Mouse (Mus musculus): ENCODE results near the gene Tfcp2. TPM values are rescaled to one million over a fixed set of nuclear protein-coding genes. Genes with fewer than 3 reads are reported as not detected.

The Tfcp2 gene
- polyA plus RNA-seq (2021; fragmentation: Nextera tagmentation): 13.1 and 18.6 TPM in 2 replicates
- long read RNA-seq, experiment 1, transcript Tfcp2-204 (16 exons, 3,302 nt): major isoform, 17 of 70 reads
- long read RNA-seq, experiment 1, partial matches to known transcripts: 29 of 70 reads
- long read RNA-seq, experiment 1, other reads (novel, unspliced or antisense): 24 of 70 reads
- long read RNA-seq, experiment 2, partial matches to known transcripts: 11 of 24 reads
- long read RNA-seq, experiment 2, other reads (novel, unspliced or antisense): 13 of 24 reads

DNA sequence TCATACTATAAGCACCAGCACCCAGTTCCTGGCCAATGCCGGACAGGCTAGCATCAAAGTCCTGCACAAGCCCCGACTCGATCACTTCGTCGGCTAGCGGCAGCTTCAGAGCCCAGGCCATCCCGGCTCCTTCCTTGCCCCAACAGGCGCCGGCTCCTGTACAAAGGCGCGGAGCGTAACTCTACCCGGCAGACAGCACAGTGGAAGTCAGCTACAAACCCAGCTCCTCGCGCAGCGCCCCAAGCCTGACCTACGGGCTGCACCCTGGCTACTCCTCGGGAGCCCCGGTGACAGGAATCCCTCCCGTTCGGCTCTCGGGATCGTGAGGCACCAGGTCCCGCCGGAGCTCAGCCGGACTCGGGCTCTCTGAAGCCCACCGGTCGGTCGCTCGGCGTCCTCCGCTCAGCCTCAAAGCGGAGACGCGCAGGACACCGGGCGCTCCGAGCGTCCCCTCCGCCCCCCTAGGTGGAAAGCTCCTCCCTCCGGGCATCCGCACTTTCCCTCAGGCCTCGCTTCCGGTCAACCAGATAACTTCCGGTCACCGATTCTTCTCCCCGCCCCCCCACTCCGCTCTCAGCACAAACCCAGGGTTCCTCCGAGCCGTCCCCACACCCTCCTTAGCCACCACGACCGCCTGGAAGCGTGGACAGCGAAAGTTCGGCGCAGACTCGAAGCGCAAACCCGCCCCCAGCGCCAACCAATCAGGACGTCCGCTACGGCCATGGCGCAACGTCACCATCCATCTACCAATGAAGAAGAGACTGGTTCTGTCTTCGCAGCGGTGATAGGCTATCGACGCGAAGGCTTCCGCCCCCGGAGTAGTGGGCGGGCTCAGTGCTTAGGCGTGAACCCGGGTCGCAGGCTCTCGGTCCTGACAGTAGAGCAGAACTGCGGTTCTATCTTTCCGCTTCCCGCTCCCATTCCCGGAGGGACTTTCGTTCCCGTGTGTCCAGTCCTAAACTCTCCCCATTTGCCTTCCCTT, at the start of gene Tfcp2:
Tfcp2 (minus strand) TSS at position 683 of the 982 bp plus-strand sequence.

DNA sequence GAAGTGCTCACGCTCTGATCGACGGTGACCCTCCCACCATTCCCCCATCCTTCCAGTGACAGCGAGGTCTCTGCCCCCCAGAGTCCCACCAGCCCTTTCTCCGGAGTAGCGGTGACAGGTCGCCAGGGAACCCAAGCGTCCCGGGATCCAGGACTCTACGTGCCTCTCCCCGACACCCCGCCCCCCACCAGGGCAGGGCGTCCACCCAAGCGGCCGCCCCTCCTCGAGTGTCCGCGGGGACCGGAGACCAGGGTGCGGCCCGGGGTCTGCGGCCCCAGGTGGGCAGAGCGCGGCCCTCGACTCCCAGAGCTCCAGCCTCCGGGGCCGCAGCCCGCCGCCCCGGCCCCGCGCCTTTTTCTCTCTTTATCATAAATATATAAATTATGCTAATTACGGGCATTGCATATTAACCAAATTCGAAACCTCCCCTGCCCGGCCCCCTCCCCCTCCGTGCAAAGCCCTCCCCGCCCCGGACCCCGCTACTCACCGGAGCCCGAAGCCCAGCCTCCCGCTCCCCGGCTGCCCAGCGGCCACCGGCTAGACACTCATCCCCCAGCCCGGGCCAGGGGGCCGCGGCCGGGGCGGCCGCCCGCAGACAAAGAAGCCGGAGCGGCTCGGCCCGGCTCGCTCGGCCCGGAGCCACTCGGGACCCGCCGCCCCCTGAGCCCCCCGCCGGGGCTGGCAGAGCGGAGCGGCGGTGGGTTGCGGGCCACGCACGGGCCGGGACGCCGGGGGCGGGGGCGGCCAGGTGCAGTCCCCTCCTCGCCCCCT, 47.7 kb upstream of the Tfcp2 start, which contains the start of gene Pou6f1:
Pou6f1 (minus strand) TSS at position 709 of the 771 bp plus-strand sequence.

DNA sequence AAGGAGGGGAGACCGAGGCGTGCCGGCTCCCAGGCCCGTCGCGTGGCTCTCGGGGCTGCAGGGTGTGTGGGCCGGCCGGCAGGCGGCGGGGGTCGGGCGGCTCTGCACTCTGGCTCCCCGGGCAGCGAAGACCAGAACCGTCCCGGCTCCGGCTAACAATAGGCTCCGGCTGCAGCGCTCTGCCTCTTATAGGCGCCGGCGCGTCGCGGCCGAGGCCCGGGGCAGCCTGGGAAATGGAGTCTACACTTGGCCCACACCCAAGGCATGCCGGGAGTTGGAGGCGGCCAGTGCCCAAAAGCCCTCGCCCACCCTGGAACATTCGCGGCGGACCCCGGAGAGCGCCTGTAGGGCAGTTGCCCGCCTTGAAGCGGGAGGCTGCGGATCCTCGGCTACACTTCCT, 56.7 kb downstream of the Tfcp2 start, which contains the start of gene Csrnp2:
Csrnp2 (minus strand) TSS at position 387 of the 400 bp plus-strand sequence.

DNA sequence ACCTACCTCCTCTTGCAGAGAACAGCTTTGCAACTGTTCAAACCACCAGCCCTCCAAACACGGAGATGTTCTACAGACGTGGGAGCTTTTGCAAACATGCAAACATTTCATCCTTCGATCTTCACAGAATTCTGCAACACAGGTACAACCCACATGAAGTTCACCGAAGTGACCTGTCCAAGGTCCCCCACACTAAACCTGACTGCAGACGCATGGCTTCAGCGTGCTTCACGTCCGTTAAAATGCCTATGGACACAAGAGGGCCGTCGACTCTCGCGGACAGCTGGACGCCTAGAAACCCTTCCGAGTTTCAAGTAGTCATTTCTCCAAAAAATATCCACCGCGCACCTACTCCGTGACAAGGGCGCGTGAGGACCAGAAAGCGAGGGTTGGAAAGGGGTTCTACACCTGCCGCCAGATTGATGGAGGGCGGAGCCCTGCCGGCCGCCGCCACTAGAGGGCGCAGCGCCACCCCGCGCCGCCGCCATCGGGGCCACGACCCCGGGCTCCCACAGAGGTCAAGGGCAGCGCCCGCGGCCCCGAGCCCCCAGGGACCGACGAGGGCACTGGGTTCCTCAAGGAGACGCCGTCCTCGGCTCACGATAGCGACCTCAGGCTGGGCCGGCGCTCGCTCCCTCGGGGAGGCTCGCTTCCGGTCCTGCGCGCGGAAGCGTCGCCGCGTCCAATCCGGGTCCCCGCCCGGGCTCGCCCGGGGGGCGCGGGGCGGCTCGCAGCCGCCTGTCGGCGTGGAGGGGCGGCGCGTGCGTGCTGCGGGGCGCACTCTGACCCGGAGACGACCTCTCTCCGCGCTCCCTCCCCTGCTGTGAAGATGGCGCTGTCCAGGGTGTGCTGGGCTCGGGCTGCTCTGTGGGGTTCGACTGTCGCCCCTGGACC, 83.3 kb downstream of the Tfcp2 start, which contains the start of gene Letmd1:
Letmd1 (plus strand) TSS at position 729 of the 894 bp plus-strand sequence.

Other genes starting within 250 kb of the Tfcp2 start
- gene Mettl7a1, start 247.9 kb downstream of the Tfcp2 start, polyA plus RNA-seq (2021; fragmentation: Nextera tagmentation): 10.1 and 16.3 TPM in 2 replicates
- gene Mettl7a3, start 217.1 kb downstream of the Tfcp2 start, polyA plus RNA-seq (2021; fragmentation: Nextera tagmentation): 0.06 TPM in 1 of 2 replicates, not detected in the other
- not detected in 2 replicates for gene Methig1, start 198.9 kb downstream of the Tfcp2 start, polyA plus RNA-seq (2021; fragmentation: Nextera tagmentation)
- gene Mettl7a2, start 198.8 kb downstream of the Tfcp2 start, polyA plus RNA-seq (2021; fragmentation: Nextera tagmentation): not detected in 2 replicates
- gene Higd1c, start 187.5 kb downstream of the Tfcp2 start, polyA plus RNA-seq (2021; fragmentation: Nextera tagmentation): not detected in 2 replicates
- 0.06 TPM in 1 of 2 replicates, not detected in the other for gene Gm5475, start 129.9 kb downstream of the Tfcp2 start, polyA plus RNA-seq (2021; fragmentation: Nextera tagmentation)
- 15.1 and 16.3 TPM in 2 replicates for gene Slc11a2, start 126.9 kb downstream of the Tfcp2 start, polyA plus RNA-seq (2021; fragmentation: Nextera tagmentation)
- gene Letmd1, start 83.0 kb downstream of the Tfcp2 start, polyA plus RNA-seq (2021; fragmentation: Nextera tagmentation): 64.6 and 76.5 TPM in 2 replicates
- gene Csrnp2, start 56.5 kb downstream of the Tfcp2 start, polyA plus RNA-seq (2021; fragmentation: Nextera tagmentation): 5.3 and 8.0 TPM in 2 replicates
- gene Pou6f1, start 48.0 kb upstream of the Tfcp2 start, polyA plus RNA-seq (2021; fragmentation: Nextera tagmentation): 9.9 and 61.5 TPM in 2 replicates
- gene Dazap2, start 63.3 kb upstream of the Tfcp2 start, polyA plus RNA-seq (2021; fragmentation: Nextera tagmentation): 191 and 208 TPM in 2 replicates
- 2.8 and 4.8 TPM in 2 replicates for gene Smagp, start 84.9 kb upstream of the Tfcp2 start, polyA plus RNA-seq (2021; fragmentation: Nextera tagmentation)
- 3.0 and 4.0 TPM in 2 replicates for gene Bin2, start 117.5 kb upstream of the Tfcp2 start, polyA plus RNA-seq (2021; fragmentation: Nextera tagmentation)
- 5.4 and 7.7 TPM in 2 replicates for gene Cela1, start 135.9 kb upstream of the Tfcp2 start, polyA plus RNA-seq (2021; fragmentation: Nextera tagmentation)
- gene Galnt6, start 177.4 kb upstream of the Tfcp2 start, polyA plus RNA-seq (2021; fragmentation: Nextera tagmentation): 5.5 and 7.2 TPM in 2 replicates
- gene Slc4a8, start 209.7 kb upstream of the Tfcp2 start, polyA plus RNA-seq (2021; fragmentation: Nextera tagmentation): 25.2 and 29.0 TPM in 2 replicates

Measured in left cerebral cortex, adult 6 months (tissue).